ENCODE assay signal across 13 mouse cellular contexts in the genomic region with DNA sequence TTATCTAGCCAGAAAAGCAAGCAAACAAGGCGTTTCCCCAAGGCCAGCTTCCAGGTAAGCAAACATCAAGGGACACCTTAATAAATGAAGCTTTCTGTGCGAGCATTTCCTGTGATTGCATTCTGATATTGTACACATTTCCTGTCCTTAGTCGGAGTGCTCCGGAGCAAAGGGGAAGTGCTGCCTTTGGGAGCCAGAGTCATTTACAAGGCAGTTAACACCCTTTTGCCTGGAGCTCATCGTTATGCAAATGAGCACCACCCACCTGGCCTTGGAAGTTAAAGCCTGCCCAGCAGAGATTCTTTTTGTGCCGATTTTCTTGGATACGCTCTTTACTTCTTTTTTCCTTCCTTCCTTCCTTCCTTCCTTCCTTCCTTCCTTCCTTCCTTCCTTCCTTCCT.
DNase-seq lines count a peak whose midpoint lies in the region; ATAC-seq lines count a peak whose summit lies in the region.
"Had no signal": no experiment of that assay in that cellular context is flagged by ENCODE, and none has a peak within 500 bp of the region (broad histone marks: within the 10 kb centered on the region; RNA-seq: fewer than 3 reads in every experiment).

No protein-coding gene starts in this region.

- H3K9ac ChIP-seq in hindbrain, embryonic 11.5 days (ENCODE audit: low read depth, low read length), result no peak overlapping the region
- H3K9ac ChIP-seq: lung, embryonic 14.5 days; midbrain, embryonic 12.5 days had no signal

- H3K36me3 ChIP-seq in hindbrain, embryonic 11.5 days (ENCODE audit: control insufficient read depth, insufficient read depth, low read length), result no peaks in the 10 kb centered on the region
- H3K36me3 ChIP-seq: embryonic facial prominence, embryonic 10.5 days; midbrain, embryonic 12.5 days had no signal

- peak; percentile 25 for DNase-seq in kidney, adult 9 months
- DNase-seq in kidney, postnatal 4 days, result no peak
- DNase-seq in A20 (ENCODE audit: low read depth, low spot score), result peak; percentile 59
- peak; percentile 18 for DNase-seq in WW6 (ENCODE audit: low read depth, low spot score)
- peak; percentile 59 for DNase-seq in large intestine, adult 2 months (ENCODE audit: low read depth, low spot score)
- DNase-seq in yolk sac, embryonic 10.5 days (ENCODE audit: low spot score), result no peak
- no peak for DNase-seq in hindbrain, embryonic 11.5 days (ENCODE audit: low spot score)
- DNase-seq in embryo, embryonic 11 days, result no peak
- DNase-seq: cerebellum, adult 2 months; heart, postnatal 10 days; lung, embryonic 14.5 days had no signal

- no peaks in the 10 kb centered on the region for H3K4me1 ChIP-seq in hindbrain, embryonic 11.5 days (replicated peaks; ENCODE audit: control insufficient read depth, insufficient read depth, low read length)

- H3K4me2 ChIP-seq in hindbrain, embryonic 11.5 days (replicated peaks; ENCODE audit: low read depth, low read length), result no peak overlapping the region
- H3K4me2 ChIP-seq: lung, embryonic 14.5 days; midbrain, embryonic 12.5 days had no signal

- H3K9me3 ChIP-seq in hindbrain, embryonic 11.5 days (ENCODE audit: control insufficient read depth, low read length), result no peaks in the 10 kb centered on the region
- H3K9me3 ChIP-seq: embryonic facial prominence, embryonic 10.5 days; midbrain, embryonic 12.5 days had no signal

- 8% methylated on average over 7 of the region's 7 CpGs for WGBS in large intestine, adult 2 months
- whole genome bisulfite sequencing in hindbrain, embryonic 11.5 days, result 20% methylated on average over 7 of the region's 7 CpGs

- H3K27me3 ChIP-seq in hindbrain, embryonic 11.5 days (ENCODE audit: control insufficient read depth, insufficient read depth, low read length), result no peaks in the 10 kb centered on the region
- H3K27me3 ChIP-seq: midbrain, embryonic 12.5 days had no signal

- no peak for ATAC-seq in hindbrain, embryonic 11.5 days (ENCODE audit: low FRiP score)

- H3K27ac ChIP-seq in hindbrain, embryonic 11.5 days (ENCODE audit: low read depth, low read length), result no peak overlapping the region
- H3K27ac ChIP-seq: embryonic facial prominence, embryonic 10.5 days; midbrain, embryonic 12.5 days had no signal

- no peak overlapping the region for H3K4me3 ChIP-seq in hindbrain, embryonic 11.5 days (ENCODE audit: low read depth, low read length)
- H3K4me3 ChIP-seq: embryonic facial prominence, embryonic 10.5 days; midbrain, embryonic 12.5 days had no signal

Comparison
In these comparisons a context has a peak if more than half of its experiments do, and no peak if none do; other contexts are left out.
1. DNase-seq: peak in kidney, adult 9 months (single experiment), A20 (single experiment), WW6 (single experiment) and large intestine, adult 2 months (single experiment); none in kidney, postnatal 4 days (0 of 2), yolk sac, embryonic 10.5 days (single experiment), hindbrain, embryonic 11.5 days (single experiment) and embryo, embryonic 11 days (single experiment).